Mouse (Mus musculus): ENCODE data around the gene Heatr6.

DNA sequence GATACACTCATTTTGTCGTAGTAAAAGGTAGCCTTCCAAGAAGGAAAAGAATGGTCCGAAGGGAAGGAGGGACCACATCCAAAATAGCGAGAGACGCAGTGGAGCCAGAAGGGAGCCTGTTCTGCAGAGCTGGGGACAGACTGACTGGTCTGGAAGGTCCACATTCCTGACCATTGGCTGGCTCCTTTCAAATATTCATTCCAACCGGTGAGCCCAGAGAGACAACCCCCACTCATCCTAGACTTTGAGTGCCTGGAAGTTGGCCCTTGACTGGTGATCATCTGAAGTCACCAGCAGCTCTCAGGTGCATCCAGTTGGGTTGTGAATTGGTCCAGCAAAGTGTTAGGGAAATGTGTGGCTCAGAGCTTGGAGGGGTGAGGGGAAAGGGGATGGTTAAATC, 61.7 kb downstream of the Heatr6 start:
- TF ChIP-seq EP300 (IDR thresholded peaks at IDR 0.05; ENCODE audit: low read depth) (no peak), CTCF (IDR thresholded peaks at IDR 0.05; ENCODE audit: low read depth) (no peak)
